Mouse (Mus musculus): ENCODE measurements at regions not wholly inside any gene's neighbourhood (a gene's known extent, or its start where the extent isn't known, plus 50 kb on each side); places are given as distances from the start of the nearest gene placed in this dataset.
"Not testable (repeated sequence)": the region's sequence is repeated elsewhere in the genome, so short reads cannot be mapped to it uniquely, and the experiment has no call there.

DNA sequence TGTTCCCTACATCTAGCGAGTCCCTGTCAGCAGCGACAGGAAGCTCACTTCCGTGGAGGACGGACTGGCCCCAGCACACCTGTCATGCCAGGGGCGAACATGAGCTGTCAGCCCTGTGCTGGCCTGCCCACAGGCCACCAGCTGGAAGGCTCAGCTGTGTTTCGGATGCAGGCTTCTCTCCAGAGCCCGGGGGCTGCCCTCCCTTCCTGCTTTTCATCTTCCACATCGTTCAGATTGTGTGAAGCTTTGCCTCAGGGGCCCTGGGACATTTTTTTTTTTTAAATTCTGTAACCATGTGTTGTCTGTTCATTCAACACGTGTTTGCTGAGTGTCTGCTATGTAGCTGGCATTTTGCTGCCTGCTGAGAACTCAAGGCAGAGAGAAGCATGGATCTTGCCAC lies 167.2 kb downstream of the Csl start:
- DNase-seq (ENCODE audit: low spot score): no peak
- no peaks in the 10 kb centered on the region for H3K27me3 ChIP-seq (ENCODE audit: insufficient read depth, low read length)
- peaks cover 44% of the 10 kb centered on the region for H3K9me3 ChIP-seq (replicated peaks)
- no peak for ATAC-seq (ENCODE audit: extremely low read depth, insufficient number of reproducible peaks, low FRiP score, poor library complexity, severe bottlenecking)
- TF ChIP-seq TAL1 (conservative IDR thresholded peaks at IDR 0.05; ENCODE audit: low read depth, low read length) (no peak), GATA2 (IDR thresholded peaks at IDR 0.05; ENCODE audit: borderline replicate concordance, low read depth, low read length) (no peak), CTCF (IDR thresholded peaks at IDR 0.05; ENCODE audit: low read depth, low read length) (no peak), GATA1 (IDR thresholded peaks at IDR 0.05; ENCODE audit: borderline replicate concordance, low read length) (no peak), POLR2AphosphoS5 (IDR thresholded peaks at IDR 0.05; ENCODE audit: insufficient replicate concordance, low read depth, low read length) (no peak)
- H3K36me3 ChIP-seq (replicated peaks): no peaks in the 10 kb centered on the region
- H3K4me1 ChIP-seq (ENCODE audit: insufficient read depth, low read depth, low read length): no peaks in the 10 kb centered on the region
- no peak overlapping the region for H3K4me3 ChIP-seq (ENCODE audit: low read depth, low read length)

DNA sequence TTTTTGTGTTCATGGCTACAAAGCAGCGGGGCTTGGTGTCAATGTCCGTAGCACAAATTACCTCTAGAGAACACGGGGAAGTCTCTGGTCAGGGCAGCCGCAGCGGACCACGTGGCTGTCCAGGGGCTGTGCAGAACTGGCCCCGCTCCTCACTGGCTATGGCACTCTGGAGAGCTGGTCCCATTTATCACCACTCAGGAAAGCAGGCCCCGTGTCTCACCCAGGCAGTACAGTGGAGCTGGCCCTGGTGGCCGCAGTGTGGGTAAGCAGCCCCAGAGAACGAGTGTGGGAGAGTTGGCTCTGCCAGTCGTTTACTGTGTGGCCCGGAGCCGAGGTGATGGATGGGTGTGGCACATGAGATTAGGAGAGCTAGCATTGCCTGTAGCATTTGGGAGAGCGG lies 163.8 kb downstream of the Csl start:
- H3K27me3 ChIP-seq (ENCODE audit: insufficient read depth, low read length): no peaks in the 10 kb centered on the region
- ATAC-seq (ENCODE audit: extremely low read depth, insufficient number of reproducible peaks, low FRiP score, poor library complexity, severe bottlenecking) (no peak), DNase-seq (ENCODE audit: low spot score) (no peak)
- no peak for TF ChIP-seq POLR2AphosphoS5 (IDR thresholded peaks at IDR 0.05; ENCODE audit: insufficient replicate concordance, low read depth, low read length)
- TF ChIP-seq GATA1 (IDR thresholded peaks at IDR 0.05; ENCODE audit: borderline replicate concordance, low read length): no peak
- no peak for TF ChIP-seq CTCF (IDR thresholded peaks at IDR 0.05; ENCODE audit: low read depth, low read length)
- TF ChIP-seq TAL1 (conservative IDR thresholded peaks at IDR 0.05; ENCODE audit: low read depth, low read length): no peak
- H3K36me3 ChIP-seq (replicated peaks): no peaks in the 10 kb centered on the region
- H3K4me3 ChIP-seq (ENCODE audit: low read depth, low read length): peak overlapping the region; percentile 8; the same call in 1 of the 2 replicates
- peaks cover 38% of the 10 kb centered on the region for H3K9me3 ChIP-seq (replicated peaks)
- no peaks in the 10 kb centered on the region for H3K4me1 ChIP-seq (ENCODE audit: insufficient read depth, low read depth, low read length)

DNA sequence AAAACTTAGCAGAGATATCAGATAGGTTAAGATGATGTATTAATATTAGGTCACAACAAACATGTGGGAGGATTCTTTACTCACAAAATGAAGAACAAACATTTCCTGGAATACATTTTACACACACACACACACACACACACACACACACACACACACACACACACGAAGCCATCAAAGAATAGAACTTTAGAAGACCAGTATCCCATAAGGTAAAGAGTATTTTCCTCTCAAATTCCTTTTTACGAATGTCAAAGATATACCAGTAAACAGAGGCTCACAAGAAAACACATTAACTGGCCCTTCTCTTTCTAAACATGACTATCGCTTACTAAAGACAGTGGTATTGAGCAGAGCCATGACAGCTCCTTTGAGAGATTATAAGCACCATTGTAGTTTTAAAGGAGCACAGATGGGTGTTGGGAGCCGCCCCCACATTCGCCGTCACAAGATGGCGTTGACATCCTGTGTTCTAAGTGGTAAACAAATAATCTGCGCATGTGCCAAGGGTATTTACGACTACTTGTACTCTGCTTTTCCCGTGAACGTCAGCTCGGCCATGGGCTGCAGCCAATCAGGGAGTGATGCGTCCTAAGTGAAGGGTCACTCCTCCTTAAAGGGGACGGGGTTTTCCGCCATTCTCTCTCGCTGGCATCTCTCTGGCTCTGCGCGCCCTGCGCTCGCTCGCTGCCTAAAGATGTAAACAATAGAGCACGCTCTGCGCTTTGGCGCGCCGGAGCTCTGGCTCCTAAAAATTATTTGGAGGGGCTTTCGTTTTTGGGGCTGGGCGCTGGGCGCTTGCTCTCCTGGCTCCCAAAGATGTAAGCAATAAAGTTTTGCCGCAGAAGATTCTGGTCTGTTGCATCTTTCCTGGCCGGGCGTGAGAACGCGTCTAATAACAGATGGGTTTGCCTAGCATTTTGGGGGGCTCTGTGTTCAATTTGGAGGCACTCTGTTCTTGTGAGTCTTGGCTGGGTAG lies 160.0 kb downstream of the Csl start:
- not testable (repeated sequence) for H3K4me1 ChIP-seq (ENCODE audit: insufficient read depth, low read depth, low read length); DNase-seq (ENCODE audit: low spot score); H3K27me3 ChIP-seq (ENCODE audit: insufficient read depth, low read length); H3K36me3 ChIP-seq (replicated peaks); ATAC-seq (ENCODE audit: extremely low read depth, insufficient number of reproducible peaks, low FRiP score, poor library complexity, severe bottlenecking); H3K4me3 ChIP-seq (ENCODE audit: low read depth, low read length)
- peaks cover 35% of the 10 kb centered on the region for H3K9me3 ChIP-seq (replicated peaks)

DNA sequence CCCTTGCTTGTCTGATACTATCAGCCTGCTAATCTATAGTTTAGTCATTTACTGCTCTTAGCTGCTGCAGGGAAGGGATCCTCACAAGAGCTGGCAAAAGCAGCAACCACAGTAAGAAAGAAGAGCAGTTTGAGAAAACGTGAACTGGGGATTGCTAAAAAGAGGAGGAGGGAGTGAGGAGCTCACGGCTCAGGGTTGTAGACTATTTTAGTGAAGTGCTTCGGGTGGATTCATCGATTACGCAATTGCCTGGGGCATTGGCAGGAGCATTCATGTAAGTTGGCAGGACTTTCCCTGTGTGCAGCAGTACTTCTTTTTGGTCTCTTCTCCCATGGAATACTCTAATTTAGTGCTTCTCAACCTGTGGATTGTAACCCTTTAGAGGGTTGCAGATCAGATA lies 157.1 kb downstream of the Csl start:
- no peaks in the 10 kb centered on the region for H3K36me3 ChIP-seq (replicated peaks)
- no peaks in the 10 kb centered on the region for H3K4me1 ChIP-seq (ENCODE audit: insufficient read depth, low read depth, low read length)
- no peaks in the 10 kb centered on the region for H3K27me3 ChIP-seq (ENCODE audit: insufficient read depth, low read length)
- DNase-seq (ENCODE audit: low spot score) (no peak), ATAC-seq (ENCODE audit: extremely low read depth, insufficient number of reproducible peaks, low FRiP score, poor library complexity, severe bottlenecking) (no peak)
- TF ChIP-seq GATA1 (IDR thresholded peaks at IDR 0.05; ENCODE audit: borderline replicate concordance, low read length): no peak
- no peak for TF ChIP-seq POLR2AphosphoS5 (IDR thresholded peaks at IDR 0.05; ENCODE audit: insufficient replicate concordance, low read depth, low read length)
- no peak for TF ChIP-seq CTCF (IDR thresholded peaks at IDR 0.05; ENCODE audit: low read depth, low read length)
- no peak for TF ChIP-seq GATA2 (IDR thresholded peaks at IDR 0.05; ENCODE audit: borderline replicate concordance, low read depth, low read length)
- no peak for TF ChIP-seq TAL1 (conservative IDR thresholded peaks at IDR 0.05; ENCODE audit: low read depth, low read length)
- H3K9me3 ChIP-seq (replicated peaks): peaks cover 19% of the 10 kb centered on the region
- no peak overlapping the region for H3K4me3 ChIP-seq (ENCODE audit: low read depth, low read length)

DNA sequence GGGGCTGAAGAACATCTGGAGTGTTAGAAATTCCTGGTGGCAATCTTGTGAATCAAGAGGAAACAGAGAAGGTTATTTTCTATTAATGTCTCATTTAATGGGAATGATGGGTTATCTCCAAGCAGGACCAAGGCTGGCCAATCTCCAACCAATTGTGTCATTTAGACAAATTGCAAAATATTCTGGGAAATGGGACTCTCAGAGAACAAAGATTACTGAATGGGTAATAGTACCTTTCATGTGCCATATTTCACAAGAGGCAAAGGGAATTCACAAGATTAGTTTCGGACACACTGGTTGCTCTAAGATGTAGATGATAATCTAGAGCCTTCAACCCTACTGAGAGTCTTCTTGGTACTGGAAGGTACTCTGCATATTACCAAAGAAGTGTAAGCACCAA lies 155.3 kb downstream of the Csl start:
- ATAC-seq (ENCODE audit: extremely low read depth, insufficient number of reproducible peaks, low FRiP score, poor library complexity, severe bottlenecking) (no peak), DNase-seq (ENCODE audit: low spot score) (no peak)
- no peaks in the 10 kb centered on the region for H3K4me1 ChIP-seq (ENCODE audit: insufficient read depth, low read depth, low read length)
- no peaks in the 10 kb centered on the region for H3K36me3 ChIP-seq (replicated peaks)
- peaks cover 16% of the 10 kb centered on the region for H3K9me3 ChIP-seq (replicated peaks)
- TF ChIP-seq POLR2AphosphoS5 (IDR thresholded peaks at IDR 0.05; ENCODE audit: insufficient replicate concordance, low read depth, low read length) (no peak), GATA2 (IDR thresholded peaks at IDR 0.05; ENCODE audit: borderline replicate concordance, low read depth, low read length) (no peak), TAL1 (conservative IDR thresholded peaks at IDR 0.05; ENCODE audit: low read depth, low read length) (no peak)
- no peaks in the 10 kb centered on the region for H3K27me3 ChIP-seq (ENCODE audit: insufficient read depth, low read length)
- H3K4me3 ChIP-seq (ENCODE audit: low read depth, low read length): no peak overlapping the region

DNA sequence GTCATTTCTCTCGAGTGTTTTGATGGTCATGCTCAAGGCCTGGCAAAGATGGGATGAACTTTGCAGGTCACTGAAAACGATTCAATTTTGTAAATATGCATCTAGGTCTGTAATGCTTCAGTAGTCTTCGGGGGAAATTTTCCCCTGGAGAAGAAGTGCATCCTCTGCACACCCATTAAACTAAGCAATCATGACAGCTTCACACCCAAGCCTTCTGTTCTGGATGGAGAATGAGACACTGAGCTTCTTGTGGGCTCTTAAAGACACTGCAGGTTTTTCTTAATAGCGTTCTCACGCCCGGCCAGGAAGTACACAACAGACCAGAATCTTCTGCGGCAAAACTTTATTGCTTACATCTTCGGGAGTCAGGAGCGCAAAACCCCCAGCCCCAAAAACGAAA lies 151.0 kb downstream of the Csl start:
- no peaks in the 10 kb centered on the region for H3K36me3 ChIP-seq (replicated peaks)
- H3K4me3 ChIP-seq (ENCODE audit: low read depth, low read length): no peak overlapping the region
- no peak for TF ChIP-seq GATA1 (IDR thresholded peaks at IDR 0.05; ENCODE audit: borderline replicate concordance, low read length)
- no peak for TF ChIP-seq CTCF (IDR thresholded peaks at IDR 0.05; ENCODE audit: low read depth, low read length)
- no peak for TF ChIP-seq TAL1 (conservative IDR thresholded peaks at IDR 0.05; ENCODE audit: low read depth, low read length)
- DNase-seq (ENCODE audit: low spot score) (no peak), ATAC-seq (ENCODE audit: extremely low read depth, insufficient number of reproducible peaks, low FRiP score, poor library complexity, severe bottlenecking) (no peak)
- H3K9me3 ChIP-seq (replicated peaks): peaks cover 11% of the 10 kb centered on the region
- H3K4me1 ChIP-seq (ENCODE audit: insufficient read depth, low read depth, low read length): no peaks in the 10 kb centered on the region
- no peaks in the 10 kb centered on the region for H3K27me3 ChIP-seq (ENCODE audit: insufficient read depth, low read length)

DNA sequence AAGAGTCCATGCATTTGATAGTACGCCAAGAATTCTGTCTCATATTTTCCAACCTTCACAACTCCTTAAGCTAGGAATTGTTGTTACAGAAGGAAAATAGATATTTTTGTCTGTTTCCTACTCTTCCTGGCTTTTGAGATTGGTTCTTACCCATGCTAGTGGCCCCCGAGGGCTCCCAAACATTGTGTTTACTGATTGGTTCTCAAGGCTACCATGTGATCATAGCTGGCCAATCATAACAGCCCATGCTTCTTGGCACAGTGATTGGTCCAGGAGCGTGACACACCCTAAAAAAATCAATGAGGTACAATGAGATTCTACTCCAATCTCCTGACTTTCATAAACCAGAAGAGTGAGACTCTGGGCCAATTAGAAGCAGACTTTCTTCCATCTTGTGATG lies 150.0 kb downstream of the Csl start:
- Histone ChIP-seq H3K27me3 (ENCODE audit: insufficient read depth, low read length) (no peaks in the 10 kb centered on the region), H3K36me3 (replicated peaks) (no peaks in the 10 kb centered on the region), H3K4me1 (ENCODE audit: insufficient read depth, low read depth, low read length) (no peaks in the 10 kb centered on the region), H3K9me3 (replicated peaks) (peaks cover 15% of the 10 kb centered on the region), H3K4me3 (ENCODE audit: low read depth, low read length) (no peak overlapping the region)
- ATAC-seq (ENCODE audit: extremely low read depth, insufficient number of reproducible peaks, low FRiP score, poor library complexity, severe bottlenecking) (no peak), DNase-seq (ENCODE audit: low spot score) (no peak)
- TF ChIP-seq TAL1 (conservative IDR thresholded peaks at IDR 0.05; ENCODE audit: low read depth, low read length) (no peak), GATA2 (IDR thresholded peaks at IDR 0.05; ENCODE audit: borderline replicate concordance, low read depth, low read length) (no peak), CTCF (IDR thresholded peaks at IDR 0.05; ENCODE audit: low read depth, low read length) (no peak), GATA1 (IDR thresholded peaks at IDR 0.05; ENCODE audit: borderline replicate concordance, low read length) (no peak), POLR2AphosphoS5 (IDR thresholded peaks at IDR 0.05; ENCODE audit: insufficient replicate concordance, low read depth, low read length) (no peak)
